Mouse (Mus musculus) hindbrain, embryonic 11.5 days (tissue): ENCODE data around the gene Gm20388. TPM values are rescaled to one million over a fixed set of nuclear protein-coding genes. Genes with fewer than 3 reads are reported as not detected.

Experiments
- ATAC-seq: fragments of 200-750 bp; cut with Nextera tagmentation; 2 replicates; pipeline ENCODE4 v1.8.0; 2017; ENCODE audit warnings: mild to moderate bottlenecking, moderate TSS enrichment, moderate library complexity; ENCODE audit not compliant: low FRiP score
- DNase-seq: peaks from one replicate; pipeline ENCODE4 v3.0.0-alpha.2; 2015; ENCODE audit warnings: low spot score
- H3K27ac ChIP-seq: fragments of 300-500 bp; sonication (generic); 2 replicates; pipeline ENCODE4 v1.5.1; 2014; ENCODE audit warnings: mild to moderate bottlenecking, low read depth, low read length
- H3K27me3 ChIP-seq: fragments of 300-500 bp; sonication (generic); 2 replicates; pipeline ENCODE4 v1.6.1; 2014; ENCODE audit warnings: mild to moderate bottlenecking, low read length, moderate library complexity, mixed read lengths; ENCODE audit not compliant: control insufficient read depth, insufficient read depth
- H3K36me3 ChIP-seq: fragments of 300-500 bp; sonication (generic); 2 replicates; pipeline ENCODE4 v1.6.1; 2014; ENCODE audit warnings: mild to moderate bottlenecking, low read length, moderate library complexity, mixed read lengths; ENCODE audit not compliant: control insufficient read depth, insufficient read depth
- H3K4me1 ChIP-seq: fragments of 300-500 bp; sonication (generic); replicated peaks from 2 replicates; pipeline ENCODE4 v1.6.1; 2014; ENCODE audit warnings: low read length, mixed read lengths; ENCODE audit not compliant: control insufficient read depth, insufficient read depth
- H3K4me2 ChIP-seq: fragments of 300-500 bp; sonication (generic); replicated peaks from 2 replicates; pipeline ENCODE4 v1.6.1; 2014; ENCODE audit warnings: mild to moderate bottlenecking, low read depth, low read length
- H3K4me3 ChIP-seq: fragments of 300-500 bp; sonication (generic); 2 replicates; pipeline ENCODE4 v1.5.1; 2014; ENCODE audit warnings: low read depth, low read length
- H3K9ac ChIP-seq: fragments of 300-500 bp; sonication (generic); 2 replicates; pipeline ENCODE4 v1.6.1; 2014; ENCODE audit warnings: low read depth, low read length
- H3K9me3 ChIP-seq: fragments of 300-500 bp; sonication (generic); 2 replicates; pipeline ENCODE4 v1.6.1; 2016; ENCODE audit warnings: low read length; ENCODE audit not compliant: control insufficient read depth
- WGBS: fragments of 180-500 bp; shearing (Covaris S2); extraction: QIAGEN DNeasy Blood & Tissue Kit; methylation state at CpG from one replicate; pipeline ENCODE4 v1.1.7; 2014; 5-methylcytosine and 5-hydroxymethylcytosine counted together
- polyA plus RNA-seq: library from polyadenylated mRNA; unstranded; fragments of >200 nt; fragmentation: Nextera tagmentation; extraction: Ambion mirVana; gene quantifications from 2 replicates; pipeline ENCODE4 v1.2.1, GENCODE M21; 2014

Gene Gm20388
- polyA plus RNA-seq, 1 experiment from 2014 or later, result 11.8 TPM

DNA sequence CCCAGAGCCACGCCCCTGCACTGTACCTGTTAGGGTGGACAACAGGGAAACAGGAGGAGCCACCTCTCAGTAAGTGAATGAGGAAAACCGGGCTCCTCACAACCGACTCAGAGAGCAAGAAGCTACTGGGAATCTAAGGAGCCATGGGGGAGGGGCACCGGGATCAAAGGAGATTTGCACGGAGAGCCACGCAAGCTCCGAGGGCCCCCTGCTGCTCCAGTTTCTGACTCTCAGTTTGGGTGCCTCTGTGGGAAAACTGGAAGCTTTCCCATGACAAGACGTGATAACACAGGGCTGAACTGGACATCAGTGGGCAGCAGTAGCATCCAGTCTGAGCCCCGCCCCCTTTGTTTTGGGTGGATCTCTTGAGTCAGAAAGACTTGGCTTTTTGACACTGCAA, 1489.9 kb downstream of the Gm20388 start:
- H3K27ac ChIP-seq, result no peak overlapping the region
- DNase-seq (no peak), ATAC-seq (no peak)
- no peak overlapping the region for H3K4me2 ChIP-seq
- 35% methylated on average over 9 of the region's 9 CpGs for WGBS
- H3K9ac ChIP-seq, result no peak overlapping the region
- H3K9me3 ChIP-seq, result no peaks in the 10 kb centered on the region
- H3K4me3 ChIP-seq, result no peak overlapping the region
- no peaks in the 10 kb centered on the region for H3K4me1 ChIP-seq
- no peaks in the 10 kb centered on the region for H3K36me3 ChIP-seq
- no peaks in the 10 kb centered on the region for H3K27me3 ChIP-seq

DNA sequence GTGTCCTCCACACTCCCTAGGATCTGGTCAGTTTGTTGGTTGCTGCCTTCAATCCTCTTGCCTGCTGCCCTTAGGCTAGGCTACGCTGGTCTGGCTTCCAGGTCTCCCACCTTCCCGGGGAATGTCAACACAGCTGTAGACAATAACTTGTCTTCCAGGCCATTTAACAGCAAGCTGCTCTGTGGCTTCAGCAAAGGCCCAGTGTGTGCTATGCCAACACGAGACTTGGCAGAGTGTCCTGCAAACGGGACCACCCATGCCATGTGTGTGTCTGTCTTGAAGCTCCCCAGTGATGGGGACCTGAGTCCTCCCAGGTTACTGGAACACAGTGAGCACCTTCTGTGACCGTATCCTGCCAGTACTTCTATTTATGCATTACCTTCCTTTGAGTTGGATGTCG, 1493.2 kb downstream of the Gm20388 start:
- H3K27me3 ChIP-seq, result no peaks in the 10 kb centered on the region
- H3K9me3 ChIP-seq, result no peaks in the 10 kb centered on the region
- ATAC-seq, result no peak
- no peak overlapping the region for H3K4me3 ChIP-seq
- H3K4me2 ChIP-seq, result no peak overlapping the region
- no peak overlapping the region for H3K27ac ChIP-seq
- H3K4me1 ChIP-seq, result no peaks in the 10 kb centered on the region
- WGBS, result 80% methylated on average over 6 of the region's 6 CpGs
- H3K36me3 ChIP-seq, result no peaks in the 10 kb centered on the region
- no peak overlapping the region for H3K9ac ChIP-seq
- DNase-seq, result no peak

DNA sequence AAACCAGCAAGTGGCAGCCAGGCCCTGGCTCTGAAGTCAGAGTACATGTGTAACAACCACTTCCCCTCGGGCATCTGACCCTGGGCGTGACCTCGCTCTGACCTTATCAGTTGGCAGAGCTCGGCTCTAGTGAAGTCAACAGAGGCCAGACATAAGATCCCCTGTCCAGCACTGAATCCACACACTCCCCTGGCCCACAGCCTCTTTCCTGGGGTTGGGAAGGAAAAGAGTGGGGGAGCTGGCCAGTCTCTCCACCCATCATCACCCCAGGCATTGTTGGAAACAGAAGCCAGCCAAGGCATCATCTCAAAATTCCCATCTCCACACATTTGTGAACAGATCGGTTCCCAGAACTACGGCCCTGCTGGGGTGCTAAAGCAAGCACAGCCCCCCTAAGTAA, 1507.4 kb downstream of the Gm20388 start:
- Histone ChIP-seq H3K27ac (no peak overlapping the region), H3K9me3 (no peaks in the 10 kb centered on the region), H3K4me2 (no peak overlapping the region), H3K9ac (no peak overlapping the region), H3K4me1 (no peaks in the 10 kb centered on the region), H3K36me3 (no peaks in the 10 kb centered on the region), H3K4me3 (no peak overlapping the region), H3K27me3 (no peaks in the 10 kb centered on the region)
- no peak for DNase-seq
- 45% methylated on average over 6 of the region's 6 CpGs for WGBS
- ATAC-seq, result no peak

DNA sequence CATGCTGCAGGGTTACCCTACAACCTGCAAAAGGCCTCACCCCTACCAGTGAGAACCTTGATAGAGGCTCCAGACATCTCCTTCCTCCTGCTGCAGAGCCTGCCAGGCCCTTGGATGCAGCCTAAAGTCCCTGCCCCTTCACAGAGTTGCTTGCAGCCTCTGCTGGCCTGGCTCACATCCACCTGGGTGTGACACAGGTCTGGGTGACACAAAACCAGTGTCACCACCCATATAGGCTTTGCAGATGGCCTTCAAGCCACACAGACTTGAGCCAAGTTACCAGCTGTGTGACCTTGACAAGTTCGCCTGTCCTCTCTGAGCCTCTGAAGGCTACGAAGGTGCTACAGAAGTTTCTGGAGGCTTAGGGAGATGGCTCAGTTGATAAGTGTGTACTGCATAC, 1508.9 kb downstream of the Gm20388 start:
- DNase-seq (no peak), ATAC-seq (no peak)
- no peaks in the 10 kb centered on the region for H3K36me3 ChIP-seq
- no peaks in the 10 kb centered on the region for H3K27me3 ChIP-seq
- no peak overlapping the region for H3K9ac ChIP-seq
- H3K4me2 ChIP-seq, result no peak overlapping the region
- H3K4me3 ChIP-seq, result no peak overlapping the region
- no peaks in the 10 kb centered on the region for H3K4me1 ChIP-seq
- H3K27ac ChIP-seq, result no peak overlapping the region
- no peaks in the 10 kb centered on the region for H3K9me3 ChIP-seq
- WGBS, result 92% methylated on average over 2 of the region's 2 CpGs

DNA sequence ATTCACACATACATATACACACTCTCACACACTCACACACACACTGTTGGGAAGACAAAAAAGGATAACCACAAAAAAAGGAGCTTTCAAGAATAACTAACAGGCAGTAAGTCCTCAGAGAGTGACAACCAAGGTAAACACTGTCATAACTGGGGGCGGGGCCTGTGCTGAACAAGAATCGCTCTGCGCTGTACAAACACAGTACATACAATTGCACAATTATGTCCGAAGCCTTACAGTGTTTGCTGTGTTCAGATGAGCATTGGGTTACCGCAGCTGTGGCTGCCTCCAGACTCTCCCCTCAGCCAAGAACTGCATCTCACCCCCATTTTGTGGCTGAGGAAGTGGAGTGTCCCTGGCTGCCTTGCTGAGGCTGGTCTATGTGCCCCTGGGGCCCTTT, 1510.4 kb downstream of the Gm20388 start:
- WGBS, result 79% methylated on average over 5 of the region's 5 CpGs
- no peak overlapping the region for H3K27ac ChIP-seq
- H3K4me2 ChIP-seq, result no peak overlapping the region
- ATAC-seq (no peak), DNase-seq (no peak)
- no peaks in the 10 kb centered on the region for H3K4me1 ChIP-seq
- H3K4me3 ChIP-seq, result no peak overlapping the region
- no peaks in the 10 kb centered on the region for H3K27me3 ChIP-seq
- H3K36me3 ChIP-seq, result no peaks in the 10 kb centered on the region
- no peaks in the 10 kb centered on the region for H3K9me3 ChIP-seq
- no peak overlapping the region for H3K9ac ChIP-seq

DNA sequence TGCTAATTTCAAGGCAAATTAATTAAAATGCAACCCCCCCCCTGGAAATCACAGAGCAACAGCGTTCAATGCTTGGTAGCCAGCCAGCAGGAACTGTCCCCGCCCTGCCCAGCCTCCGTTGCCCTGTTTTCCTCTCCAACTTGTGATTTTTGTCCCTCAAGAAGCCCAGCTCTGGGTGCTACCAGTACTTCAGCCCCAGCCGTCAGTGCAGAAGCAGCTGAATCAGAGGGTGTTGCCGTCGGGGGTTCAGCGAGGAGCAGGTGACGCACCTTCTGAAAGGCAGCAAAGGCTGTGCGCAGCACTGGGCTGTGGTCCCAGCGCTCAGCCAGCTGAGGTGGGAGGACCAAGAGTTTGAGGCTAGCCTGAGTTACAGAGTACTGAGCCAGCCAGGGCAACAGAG, 1513.4 kb downstream of the Gm20388 start:
- H3K9me3 ChIP-seq, result no peaks in the 10 kb centered on the region
- ATAC-seq (no peak), DNase-seq (no peak)
- H3K4me1 ChIP-seq, result no peaks in the 10 kb centered on the region
- H3K27me3 ChIP-seq, result no peaks in the 10 kb centered on the region
- no peak overlapping the region for H3K9ac ChIP-seq
- H3K27ac ChIP-seq, result no peak overlapping the region
- H3K36me3 ChIP-seq, result no peaks in the 10 kb centered on the region
- 94% methylated on average over 10 of the region's 10 CpGs for WGBS
- no peak overlapping the region for H3K4me2 ChIP-seq
- H3K4me3 ChIP-seq, result no peak overlapping the region

DNA sequence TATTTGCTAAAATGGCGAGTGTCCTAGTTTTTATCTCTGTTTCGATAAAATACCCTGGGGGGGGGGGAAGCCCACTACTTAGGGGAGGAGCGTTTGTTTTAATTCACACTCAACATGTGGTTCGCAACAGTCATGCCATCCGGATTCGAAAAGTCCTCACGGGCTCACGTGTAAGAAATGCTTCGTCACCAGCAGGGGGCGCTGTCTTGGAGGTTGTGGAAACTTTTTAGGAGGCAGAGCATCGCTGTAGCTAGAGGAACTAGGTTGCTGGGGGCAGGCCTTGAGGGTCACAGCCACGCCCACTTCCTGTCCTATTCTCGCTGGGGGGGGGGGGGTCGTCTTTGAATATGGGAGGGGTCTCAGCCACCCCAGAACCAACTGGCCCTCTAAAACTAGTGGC, 1514.0 kb downstream of the Gm20388 start:
- Histone ChIP-seq H3K4me2 (no peak overlapping the region), H3K4me3 (no peak overlapping the region), H3K4me1 (no peaks in the 10 kb centered on the region), H3K27me3 (no peaks in the 10 kb centered on the region), H3K36me3 (no peaks in the 10 kb centered on the region), H3K27ac (no peak overlapping the region), H3K9ac (no peak overlapping the region), H3K9me3 (no peaks in the 10 kb centered on the region)
- WGBS, result 82% methylated on average over 14 of the region's 14 CpGs
- no peak for ATAC-seq
- no peak for DNase-seq

DNA sequence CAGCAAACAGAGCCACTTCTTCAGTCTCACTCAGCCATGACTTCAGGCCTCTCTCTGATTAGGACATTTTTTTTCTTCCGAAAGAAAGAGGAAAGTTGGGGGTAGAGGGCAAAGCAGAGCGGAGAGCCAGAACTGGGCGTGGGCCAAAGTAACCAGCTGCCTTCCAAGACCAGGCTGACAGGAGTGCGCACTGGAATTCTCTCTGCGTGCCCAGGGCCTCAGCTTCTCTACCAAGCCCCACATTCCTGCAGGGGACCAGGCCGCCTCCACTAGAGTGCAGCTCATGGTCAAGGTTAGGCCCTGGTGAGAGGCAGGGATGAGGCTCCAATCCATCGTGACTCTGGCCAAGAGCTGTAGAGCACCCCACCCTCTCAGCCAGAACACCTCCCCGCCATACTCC, 1520.9 kb downstream of the Gm20388 start:
- 82% methylated on average over 8 of the region's 8 CpGs for WGBS
- Histone ChIP-seq H3K4me3 (no peak overlapping the region), H3K9me3 (no peaks in the 10 kb centered on the region), H3K27me3 (peaks cover 6% of the 10 kb centered on the region), H3K9ac (no peak overlapping the region), H3K4me2 (no peak overlapping the region), H3K4me1 (peaks cover 3% of the 10 kb centered on the region; the same call in 1 of the 2 replicates), H3K36me3 (no peaks in the 10 kb centered on the region), H3K27ac (no peak overlapping the region)
- DNase-seq (no peak), ATAC-seq (no peak)

DNA sequence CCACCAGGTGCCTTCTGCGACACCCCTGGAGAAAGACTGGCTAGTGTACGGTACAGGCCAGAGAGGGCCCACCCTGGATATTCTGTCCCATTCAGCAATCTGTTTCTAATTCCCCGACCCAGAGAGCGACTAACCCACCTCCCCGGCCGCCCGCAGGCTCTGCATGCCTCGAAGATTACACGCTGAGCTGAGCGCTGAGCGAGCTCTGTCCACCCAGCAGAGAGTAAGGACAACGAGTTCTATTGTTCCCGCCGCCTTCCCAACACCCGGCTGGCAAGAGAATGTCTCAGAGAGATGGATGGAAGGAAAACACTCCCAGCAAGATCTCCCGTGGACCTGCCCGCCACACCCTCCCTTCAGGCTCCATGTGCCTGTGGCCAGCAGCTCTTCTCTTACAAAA, 1522.8 kb downstream of the Gm20388 start:
- DNase-seq, result peak; percentile 53
- no peak overlapping the region for H3K9ac ChIP-seq
- no peak overlapping the region for H3K27ac ChIP-seq
- no peaks in the 10 kb centered on the region for H3K36me3 ChIP-seq
- peak overlapping the region; percentile 5; the same call in 1 of the 2 replicates for H3K4me2 ChIP-seq
- no peak overlapping the region for H3K4me3 ChIP-seq
- no peaks in the 10 kb centered on the region for H3K9me3 ChIP-seq
- peaks cover 3% of the 10 kb centered on the region; the same call in 1 of the 2 replicates for H3K4me1 ChIP-seq
- peaks cover 6% of the 10 kb centered on the region for H3K27me3 ChIP-seq
- 6% methylated on average over 17 of the region's 17 CpGs for WGBS
- no peak for ATAC-seq
